Mouse (Mus musculus): Measurements from ENCODE around the gene Setmar.

DNA sequence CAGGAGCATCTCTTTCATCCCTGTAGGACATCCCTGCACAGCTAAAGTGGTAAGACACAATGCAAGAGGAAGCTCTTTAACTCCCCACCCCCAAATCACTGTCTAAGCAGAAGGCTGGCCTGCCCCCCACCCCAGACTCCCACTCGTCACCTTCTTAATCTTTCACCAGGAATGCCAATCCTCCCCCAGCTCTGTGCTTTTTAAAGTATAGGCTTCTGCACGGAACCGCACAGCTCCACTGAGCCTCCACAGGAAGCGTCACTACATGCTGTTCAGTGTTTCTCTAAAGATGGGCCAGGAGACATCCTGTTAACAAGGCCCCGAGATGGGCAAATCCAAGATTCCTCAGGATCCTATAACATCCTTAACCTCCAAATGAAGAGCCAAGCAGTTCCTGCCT is 8.2 kb downstream of the Setmar start:
- no peak for TF ChIP-seq CTCF (IDR thresholded peaks at IDR 0.05; ENCODE audit: extremely low read depth, insufficient read depth, low read length)
- 0 out of 2 replicates have a peak, but pooled peaks have one; percentile 12 for TF ChIP-seq POLR2A (IDR thresholded peaks at IDR 0.05; ENCODE audit: extremely low read depth, insufficient read depth, low read length)
